Mouse (Mus musculus) lung, postnatal 0 days (tissue): ENCODE measurements around the gene Olfr15. TPM values are rescaled to one million over a fixed set of nuclear protein-coding genes. Genes with fewer than 3 reads are reported as not detected.
"Not testable (repeated sequence)": the region's sequence is repeated elsewhere in the genome, so short reads cannot be mapped to it uniquely, and the experiment has no call there.

ENCODE experiments used
- ATAC-seq: fragments of 200-750 bp; cut with Nextera tagmentation; 2 replicates; pipeline ENCODE4 v1.8.0; 2017; ENCODE audit warnings: moderate library complexity
- DNase-seq: peaks from one replicate; pipeline ENCODE4 v3.0.0-alpha.2; 2016; ENCODE audit warnings: low spot score
- H3K27ac ChIP-seq: fragments of 300-500 bp; sonication (generic); 2 replicates; pipeline ENCODE4 v1.5.1; 2014; ENCODE audit warnings: antibody characterized with exemption, mild to moderate bottlenecking, low read length, mixed read lengths
- H3K27me3 ChIP-seq: fragments of 300-500 bp; sonication (generic); replicated peaks from 2 replicates; pipeline ENCODE4 v1.6.1; 2014; ENCODE audit warnings: low read length, mixed read lengths; ENCODE audit not compliant: insufficient read depth
- H3K36me3 ChIP-seq: fragments of 300-500 bp; sonication (generic); 2 replicates; pipeline ENCODE4 v1.6.1; 2014; ENCODE audit warnings: low read length, mixed read lengths; ENCODE audit not compliant: insufficient read depth
- H3K4me1 ChIP-seq: fragments of 300-500 bp; sonication (generic); 2 replicates; pipeline ENCODE4 v1.6.1; 2014; ENCODE audit warnings: antibody characterized with exemption, low read depth, low read length, mixed read lengths; ENCODE audit not compliant: insufficient read depth
- H3K4me2 ChIP-seq: fragments of 300-500 bp; sonication (generic); replicated peaks from 2 replicates; pipeline ENCODE4 v1.6.1; 2014; ENCODE audit warnings: low read depth, mild to moderate bottlenecking, low read length, moderate library complexity, mixed read lengths
- H3K4me3 ChIP-seq: fragments of 300-500 bp; sonication (generic); 2 replicates; pipeline ENCODE4 v1.5.1; 2014; ENCODE audit warnings: low read depth, low read length
- H3K9ac ChIP-seq: fragments of 300-500 bp; sonication (generic); replicated peaks from 2 replicates; pipeline ENCODE4 v1.6.1; 2014; ENCODE audit warnings: low read depth, mild to moderate bottlenecking
- H3K9me3 ChIP-seq: fragments of 300-500 bp; sonication (generic); 2 replicates; pipeline ENCODE4 v1.6.1; 2016; ENCODE audit warnings: low read length, mixed read lengths
- CTCF ChIP-seq: IDR thresholded peaks from 2 replicates; pipeline ENCODE4 v1.5.1; 2016; ENCODE audit warnings: antibody characterized with exemption, mild to moderate bottlenecking
- EP300 ChIP-seq: IDR thresholded peaks from 2 replicates; pipeline ENCODE4 v1.6.1; 2016; ENCODE audit warnings: antibody characterized with exemption, mild to moderate bottlenecking, control low read depth
- WGBS: fragments of 180-500 bp; shearing (Covaris S2); extraction: QIAGEN DNeasy Blood & Tissue Kit; methylation state at CpG from one replicate; pipeline ENCODE4 v1.1.7; 2014; 5-methylcytosine and 5-hydroxymethylcytosine counted together
- polyA plus RNA-seq: library from polyadenylated mRNA; unstranded; fragments of >200 nt; fragmentation: Nextera tagmentation; extraction: Ambion mirVana; gene quantifications from 2 replicates; pipeline ENCODE4 v1.2.1, GENCODE M21; 2015

The Olfr15 gene
- polyA plus RNA-seq, 1 experiment from 2014 or later = not detected

- H3K4me3 ChIP-seq = peak overlapping the region; percentile 62; the same call in 1 of the 2 replicates
- H3K9me3 ChIP-seq = no peaks in the 10 kb centered on the region
- H3K27me3 ChIP-seq = no peaks in the 10 kb centered on the region
- WGBS = 60% methylated on average over 4 of the region's 4 CpGs
- H3K36me3 ChIP-seq = no peaks in the 10 kb centered on the region
- ATAC-seq = no peak
- peak; percentile 11 for DNase-seq
- H3K9ac ChIP-seq = no peak overlapping the region
- peaks cover 6% of the 10 kb centered on the region; the same call in 1 of the 2 replicates for H3K4me1 ChIP-seq
- no peak overlapping the region for H3K27ac ChIP-seq
- H3K4me2 ChIP-seq = peak overlapping the region; percentile 70; the same call in 1 of the 2 replicates
- no peak for TF ChIP-seq EP300
Measured at GRCm38 (mm10) chr16:3847871-3848270, 17.2 kb downstream of the Olfr15 start.

GRCm38 (mm10) chr16:3848416-3848815 is 17.7 kb downstream of the Olfr15 start:
- no peaks in the 10 kb centered on the region for H3K27me3 ChIP-seq
- no peak overlapping the region for H3K4me2 ChIP-seq
- H3K9ac ChIP-seq = no peak overlapping the region
- H3K9me3 ChIP-seq = no peaks in the 10 kb centered on the region
- peaks cover 6% of the 10 kb centered on the region; the same call in 1 of the 2 replicates for H3K4me1 ChIP-seq
- TF ChIP-seq EP300 (no peak), CTCF (peak; percentile 29)
- H3K27ac ChIP-seq = no peak overlapping the region
- DNase-seq (no peak), ATAC-seq (no peak)
- WGBS = 68% methylated on average over 3 of the region's 3 CpGs
- H3K4me3 ChIP-seq = no peak overlapping the region
- H3K36me3 ChIP-seq = no peaks in the 10 kb centered on the region

DNA sequence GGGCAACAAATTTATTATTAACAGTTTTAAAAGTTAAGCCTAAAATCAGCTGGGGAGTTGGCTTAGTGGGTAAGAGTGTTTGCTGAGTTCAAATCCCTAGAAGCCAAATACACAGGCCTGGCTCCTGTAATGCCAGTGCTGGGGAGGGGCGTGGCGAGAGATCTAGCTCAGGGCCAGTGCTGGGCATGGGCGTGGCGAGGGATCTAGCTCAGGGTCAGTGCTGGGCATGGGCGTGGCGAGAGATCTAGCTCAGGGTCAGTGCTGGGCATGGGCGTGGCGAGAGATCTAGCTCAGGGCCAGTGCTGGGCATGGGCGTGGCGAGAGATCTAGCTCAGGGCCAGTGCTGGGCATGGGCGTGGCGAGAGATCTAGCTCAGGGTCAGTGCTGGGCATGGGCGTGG is 20.6 kb downstream of the Olfr15 start:
- H3K9ac ChIP-seq, H3K36me3 ChIP-seq, ATAC-seq, H3K4me2 ChIP-seq, H3K27me3 ChIP-seq, H3K4me1 ChIP-seq, H3K27ac ChIP-seq, H3K4me3 ChIP-seq, DNase-seq, H3K9me3 ChIP-seq: not testable (repeated sequence)
- WGBS = 88% methylated on average over 8 of the region's 13 CpGs

- Histone ChIP-seq H3K4me1 (peaks cover 4% of the 10 kb centered on the region; the same call in 1 of the 2 replicates), H3K4me3 (no peak overlapping the region), H3K9ac (no peak overlapping the region), H3K27me3 (no peaks in the 10 kb centered on the region), H3K36me3 (no peaks in the 10 kb centered on the region), H3K4me2 (no peak overlapping the region), H3K9me3 (no peaks in the 10 kb centered on the region), H3K27ac (no peak overlapping the region)
- no peak for DNase-seq
- ATAC-seq = no peak
- WGBS = 37% methylated on average over 10 of the region's 12 CpGs
- TF ChIP-seq CTCF (no peak), EP300 (no peak)
Measured at GRCm38 (mm10) chr16:3852586-3852985, 21.9 kb downstream of the Olfr15 start.

GRCm38 (mm10) chr16:3854437-3855182 is 23.9 kb downstream of the Olfr15 start:
- Histone ChIP-seq H3K27ac (no peak overlapping the region), H3K36me3 (no peaks in the 10 kb centered on the region), H3K27me3 (no peaks in the 10 kb centered on the region), H3K4me2 (no peak overlapping the region), H3K9me3 (no peaks in the 10 kb centered on the region), H3K9ac (no peak overlapping the region), H3K4me1 (no peaks in the 10 kb centered on the region), H3K4me3 (no peak overlapping the region)
- TF ChIP-seq EP300 (no peak), CTCF (no peak)
- DNase-seq = no peak
- 66% methylated on average over 11 of the region's 11 CpGs for WGBS
- no peak for ATAC-seq

DNA sequence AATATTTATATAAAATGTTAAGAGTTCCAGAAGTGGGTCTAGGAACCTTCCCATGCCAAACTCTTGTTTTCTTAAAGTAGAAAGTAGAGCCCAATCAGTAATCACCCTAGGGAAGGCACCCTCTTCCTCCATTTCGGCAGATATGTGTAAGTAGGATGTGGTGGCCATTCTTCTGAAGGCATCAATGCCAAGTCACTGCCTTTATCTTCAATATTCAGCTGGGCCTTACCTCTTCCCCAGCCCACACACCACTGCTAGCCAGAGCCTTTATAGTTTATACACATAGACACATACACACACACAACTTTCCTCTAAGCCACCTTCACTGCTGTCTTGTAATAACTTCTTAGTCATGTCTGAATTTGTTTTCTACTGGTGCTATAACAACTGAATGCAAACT is 25.1 kb downstream of the Olfr15 start:
- Histone ChIP-seq H3K27me3 (no peaks in the 10 kb centered on the region), H3K27ac (no peak overlapping the region), H3K9me3 (no peaks in the 10 kb centered on the region), H3K4me3 (no peak overlapping the region), H3K9ac (no peak overlapping the region), H3K36me3 (no peaks in the 10 kb centered on the region), H3K4me1 (no peaks in the 10 kb centered on the region), H3K4me2 (no peak overlapping the region)
- TF ChIP-seq CTCF (no peak), EP300 (no peak)
- 79% methylated on average over 1 of the region's 1 CpGs for WGBS
- ATAC-seq (no peak), DNase-seq (no peak)
